Mouse (Mus musculus) kidney, postnatal 0 days (tissue): ENCODE data around the gene Majin. TPM values are rescaled to one million over a fixed set of nuclear protein-coding genes. Genes with fewer than 3 reads are reported as not detected.

Source experiments
- ATAC-seq: fragments of 200-750 bp; cut with Nextera tagmentation; replicated peaks from 2 replicates; pipeline ENCODE4 v1.8.0; 2017; ENCODE audit warnings: low read depth, moderate number of reproducible peaks, moderate TSS enrichment, moderate library complexity; ENCODE audit not compliant: low FRiP score
- DNase-seq: peaks from one replicate; pipeline ENCODE4 v3.0.0-alpha.2; 2016; ENCODE audit warnings: low spot score
- H3K27ac ChIP-seq: fragments of 300-500 bp; sonication (generic); 2 replicates; pipeline ENCODE4 v1.5.1; 2014; ENCODE audit warnings: mild to moderate bottlenecking
- H3K27me3 ChIP-seq: fragments of 300-500 bp; sonication (generic); 2 replicates; pipeline ENCODE4 v1.6.1; 2014; ENCODE audit warnings: low read length, mixed read lengths; ENCODE audit not compliant: insufficient read depth
- H3K36me3 ChIP-seq: fragments of 300-500 bp; sonication (generic); 2 replicates; pipeline ENCODE4 v1.6.1; 2014; ENCODE audit warnings: low read length, mixed read lengths; ENCODE audit not compliant: insufficient read depth
- H3K4me1 ChIP-seq: fragments of 300-500 bp; sonication (generic); replicated peaks from 2 replicates; pipeline ENCODE4 v1.6.1; 2014; ENCODE audit warnings: antibody characterized with exemption, low read length, mixed read lengths; ENCODE audit not compliant: insufficient read depth
- H3K4me2 ChIP-seq: fragments of 300-500 bp; sonication (generic); 2 replicates; pipeline ENCODE4 v1.6.1; 2014; ENCODE audit warnings: mild to moderate bottlenecking, low read length, moderate library complexity, mixed read lengths
- H3K4me3 ChIP-seq: fragments of 300-500 bp; sonication (generic); replicated peaks from 2 replicates; pipeline ENCODE4 v1.5.1; 2014; ENCODE audit warnings: low read depth, low read length
- H3K9ac ChIP-seq: fragments of 300-500 bp; sonication (generic); 2 replicates; pipeline ENCODE4 v1.6.1; 2014; ENCODE audit warnings: low read depth, low read length
- H3K9me3 ChIP-seq: fragments of 300-500 bp; sonication (generic); replicated peaks from 2 replicates; pipeline ENCODE4 v1.6.1; 2016; ENCODE audit warnings: low read length, inconsistent platforms, mixed read lengths
- CTCF ChIP-seq: IDR thresholded peaks from 2 replicates; pipeline ENCODE4 v1.5.1; 2016; ENCODE audit warnings: antibody characterized with exemption, low read depth, mild to moderate bottlenecking, moderate library complexity
- WGBS: fragments of 180-500 bp; shearing (Covaris S2); extraction: QIAGEN DNeasy Blood & Tissue Kit; methylation state at CpG from one replicate; pipeline ENCODE4 v1.1.7; 2014; 5-methylcytosine and 5-hydroxymethylcytosine counted together
- polyA plus RNA-seq: library from polyadenylated mRNA; unstranded; fragments of >200 nt; fragmentation: Nextera tagmentation; extraction: Ambion mirVana; gene quantifications from 2 replicates; pipeline ENCODE4 v1.2.1, GENCODE M21; 2015

Majin gene
- polyA plus RNA-seq, 1 experiment from 2014 or later: not detected

GRCm38 (mm10) chr19:6245806-6246205, 61.6 kb downstream of the Majin start:
- no peak for DNase-seq
- TF ChIP-seq CTCF: no peak
- Histone ChIP-seq H3K4me3 (no peak overlapping the region), H3K36me3 (peaks cover 34% of the 10 kb centered on the region), H3K27me3 (no peaks in the 10 kb centered on the region), H3K27ac (no peak overlapping the region), H3K9ac (no peak overlapping the region), H3K9me3 (no peaks in the 10 kb centered on the region), H3K4me2 (no peak overlapping the region), H3K4me1 (peaks cover 9% of the 10 kb centered on the region)
- no peak for ATAC-seq
- 47% methylated on average over 1 of the region's 1 CpGs for WGBS

- no peak for TF ChIP-seq CTCF
- no peak overlapping the region for H3K27ac ChIP-seq
- no peak overlapping the region for H3K4me2 ChIP-seq
- ATAC-seq (no peak), DNase-seq (no peak)
- no peaks in the 10 kb centered on the region for H3K27me3 ChIP-seq
- no peaks in the 10 kb centered on the region for H3K9me3 ChIP-seq
- H3K36me3 ChIP-seq: peaks cover 50% of the 10 kb centered on the region
- H3K4me1 ChIP-seq: peaks cover 3% of the 10 kb centered on the region; the same call in 1 of the 2 replicates
- 92% methylated on average over 29 of the region's 29 CpGs for WGBS
- H3K9ac ChIP-seq: no peak overlapping the region
- H3K4me3 ChIP-seq: no peak overlapping the region
These were observed 63.5 kb downstream of the Majin start for GRCm38 (mm10) chr19:6247526-6248300.

GRCm38 (mm10) chr19:6253021-6253420, 68.8 kb downstream of the Majin start:
- WGBS: 88% methylated on average over 4 of the region's 4 CpGs
- Histone ChIP-seq H3K27me3 (no peaks in the 10 kb centered on the region), H3K9ac (no peak overlapping the region), H3K36me3 (peaks cover 82% of the 10 kb centered on the region), H3K9me3 (no peaks in the 10 kb centered on the region), H3K4me1 (no peaks in the 10 kb centered on the region), H3K4me2 (no peak overlapping the region), H3K4me3 (no peak overlapping the region), H3K27ac (no peak overlapping the region)
- ATAC-seq: no peak
- TF ChIP-seq CTCF: no peak
- DNase-seq: no peak

GRCm38 (mm10) chr19:6260428-6260827, 76.2 kb downstream of the Majin start:
- TF ChIP-seq CTCF: peak; percentile 55
- no peak overlapping the region for H3K4me3 ChIP-seq
- DNase-seq (peak; percentile 54), ATAC-seq (no peak)
- no peak overlapping the region for H3K27ac ChIP-seq
- 71% methylated on average over 2 of the region's 2 CpGs for WGBS
- H3K27me3 ChIP-seq: no peaks in the 10 kb centered on the region
- H3K36me3 ChIP-seq: peaks cover 46% of the 10 kb centered on the region
- H3K4me1 ChIP-seq: no peaks in the 10 kb centered on the region; the same call in 1 of the 2 replicates
- H3K9ac ChIP-seq: no peak overlapping the region
- no peak overlapping the region for H3K4me2 ChIP-seq
- H3K9me3 ChIP-seq: no peaks in the 10 kb centered on the region

- no peaks in the 10 kb centered on the region for H3K27me3 ChIP-seq
- DNase-seq: no peak
- H3K4me3 ChIP-seq: no peak overlapping the region
- peaks cover 41% of the 10 kb centered on the region for H3K36me3 ChIP-seq
- WGBS: 93% methylated on average over 4 of the region's 4 CpGs
- no peaks in the 10 kb centered on the region for H3K9me3 ChIP-seq
- H3K27ac ChIP-seq: no peak overlapping the region
- no peak for ATAC-seq
- no peaks in the 10 kb centered on the region; the same call in 1 of the 2 replicates for H3K4me1 ChIP-seq
- peak; percentile 47; the same call in 1 of the 2 replicates for TF ChIP-seq CTCF
- no peak overlapping the region for H3K4me2 ChIP-seq
- no peak overlapping the region for H3K9ac ChIP-seq
These were observed 76.8 kb downstream of the Majin start for GRCm38 (mm10) chr19:6260946-6261345.

GRCm38 (mm10) chr19:6261379-6261778, 77.2 kb downstream of the Majin start:
- WGBS: 89% methylated on average over 14 of the region's 14 CpGs
- Histone ChIP-seq H3K4me1 (no peaks in the 10 kb centered on the region; the same call in 1 of the 2 replicates), H3K9me3 (no peaks in the 10 kb centered on the region), H3K4me3 (no peak overlapping the region), H3K27me3 (no peaks in the 10 kb centered on the region), H3K9ac (no peak overlapping the region), H3K27ac (no peak overlapping the region), H3K4me2 (no peak overlapping the region), H3K36me3 (peaks cover 37% of the 10 kb centered on the region)
- TF ChIP-seq CTCF: no peak
- DNase-seq (no peak), ATAC-seq (peak; percentile 9; the same call in 1 of the 2 replicates)
